Mouse (Mus musculus) forebrain, embryonic 11.5 days (tissue): ENCODE results near the gene Agap1. TPM values are rescaled to one million over a fixed set of nuclear protein-coding genes. Genes with fewer than 3 reads are reported as not detected.

Experiments
- ATAC-seq: fragments of 200-750 bp; cut with Nextera tagmentation; replicated peaks from 2 replicates; pipeline ENCODE4 v1.8.0; 2017; ENCODE audit warnings: moderate TSS enrichment; ENCODE audit not compliant: low FRiP score
- DNase-seq: peaks from one replicate; pipeline ENCODE4 v3.0.0-alpha.2; 2017; ENCODE audit warnings: low spot score
- H3K27ac ChIP-seq: fragments of 300-500 bp; sonication (generic); 2 replicates; pipeline ENCODE4 v1.5.1; 2014; ENCODE audit warnings: low read depth, low read length
- H3K27me3 ChIP-seq: fragments of 300-500 bp; sonication (generic); 2 replicates; pipeline ENCODE4 v1.6.1; 2014; ENCODE audit warnings: mild to moderate bottlenecking, low read length, mixed read lengths; ENCODE audit not compliant: control insufficient read depth, insufficient read depth
- H3K36me3 ChIP-seq: fragments of 300-500 bp; sonication (generic); 2 replicates; pipeline ENCODE4 v1.6.1; 2014; ENCODE audit warnings: mild to moderate bottlenecking, low read length, moderate library complexity, mixed read lengths; ENCODE audit not compliant: control insufficient read depth, insufficient read depth
- H3K4me1 ChIP-seq: fragments of 300-500 bp; sonication (generic); replicated peaks from 2 replicates; pipeline ENCODE4 v1.6.1; 2014; ENCODE audit warnings: low read length, mixed read lengths; ENCODE audit not compliant: control insufficient read depth, insufficient read depth
- H3K4me2 ChIP-seq: fragments of 300-500 bp; sonication (generic); 2 replicates; pipeline ENCODE4 v1.6.1; 2014; ENCODE audit warnings: low read depth, mild to moderate bottlenecking, low read length, moderate library complexity, mixed read lengths; ENCODE audit not compliant: severe bottlenecking
- H3K4me3 ChIP-seq: fragments of 300-500 bp; sonication (generic); 2 replicates; pipeline ENCODE4 v1.5.1; 2014; ENCODE audit warnings: low read depth, low read length
- H3K9ac ChIP-seq: fragments of 300-500 bp; sonication (generic); 2 replicates; pipeline ENCODE4 v1.6.1; 2014; ENCODE audit warnings: low read length
- H3K9me3 ChIP-seq: fragments of 300-500 bp; sonication (generic); 2 replicates; pipeline ENCODE4 v1.6.1; 2016; ENCODE audit warnings: low read length, mixed read lengths; ENCODE audit not compliant: control insufficient read depth
- WGBS: fragments of 180-500 bp; shearing (Covaris S2); extraction: QIAGEN DNeasy Blood & Tissue Kit; methylation state at CpG from one replicate; pipeline ENCODE4 v1.1.7; 2014; 5-methylcytosine and 5-hydroxymethylcytosine counted together
- polyA plus RNA-seq: library from polyadenylated mRNA; unstranded; fragments of >200 nt; fragmentation: Nextera tagmentation; extraction: Ambion mirVana; gene quantifications from 2 replicates; pipeline ENCODE4 v1.2.1, GENCODE M21; 2014

The Agap1 gene
- polyA plus RNA-seq, 1 experiment from 2014 or later, result 36.1 TPM

DNA sequence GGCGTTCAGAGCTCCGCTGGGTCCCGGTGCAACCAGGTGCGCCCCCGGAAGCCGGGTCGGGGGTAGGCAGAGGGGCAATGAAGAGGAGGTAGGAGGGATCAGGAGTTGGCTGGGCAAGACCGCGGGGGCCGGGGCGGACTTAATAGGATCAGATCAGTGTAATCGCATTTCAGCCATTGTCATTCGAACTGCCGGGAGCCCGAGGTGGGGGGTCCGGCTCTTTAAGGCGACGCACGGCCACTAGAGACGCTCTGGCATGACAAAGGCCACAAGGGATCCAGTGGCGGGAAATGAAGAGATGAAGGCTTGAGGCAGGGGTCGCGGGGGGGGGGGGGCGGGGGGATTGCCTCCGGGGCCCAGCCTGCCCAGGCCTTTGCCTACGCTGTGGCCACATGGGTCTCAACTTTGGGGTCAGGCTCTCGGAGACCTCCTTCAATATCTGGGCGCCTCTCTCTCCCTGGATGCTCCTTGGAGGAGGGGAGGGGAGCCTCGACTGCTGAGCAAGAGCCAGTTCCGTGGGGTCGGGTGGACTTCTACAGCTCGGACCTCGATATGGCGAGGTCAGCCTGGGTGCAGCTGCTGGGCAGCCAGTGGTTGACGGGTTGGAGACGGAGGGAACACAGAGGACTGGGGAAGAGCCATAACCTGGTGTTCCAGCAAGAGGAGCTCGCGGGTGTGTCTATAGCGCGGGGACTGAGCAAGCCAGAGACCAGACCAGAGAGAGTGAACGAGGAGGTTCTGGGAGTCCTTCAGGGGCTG, 468.5 kb downstream of the Agap1 start:
- H3K9ac ChIP-seq, result no peak overlapping the region

GRCm38 (mm10) chr1:89923642-89924020, 469.0 kb downstream of the Agap1 start:
- peaks cover 10% of the 10 kb centered on the region for H3K4me1 ChIP-seq

More for the DNA sequence above, 468.5 kb downstream of the Agap1 start:
- DNase-seq (peak; percentile 68), ATAC-seq (no peak)
- Histone ChIP-seq H3K27ac (no peak overlapping the region), H3K9me3 (no peaks in the 10 kb centered on the region), H3K27me3 (peaks cover 100% of the 10 kb centered on the region), H3K4me3 (peak overlapping the region; percentile 9; the same call in 1 of the 2 replicates), H3K4me1 (peaks cover 10% of the 10 kb centered on the region), H3K4me2 (peak overlapping the region; percentile 24; the same call in 1 of the 2 replicates), H3K36me3 (no peaks in the 10 kb centered on the region)
- under 1% methylated on average over 37 of the region's 41 CpGs for WGBS

GRCm38 (mm10) chr1:89925501-89926190, 471.0 kb downstream of the Agap1 start:
- Histone ChIP-seq H3K36me3 (no peaks in the 10 kb centered on the region), H3K9me3 (no peaks in the 10 kb centered on the region), H3K27ac (no peak overlapping the region), H3K9ac (no peak overlapping the region), H3K4me2 (no peak overlapping the region), H3K4me1 (peaks cover 17% of the 10 kb centered on the region), H3K27me3 (peaks cover 99% of the 10 kb centered on the region), H3K4me3 (no peak overlapping the region)
- DNase-seq (peak; percentile 60), ATAC-seq (no peak)
- WGBS, result 5% methylated on average over 12 of the region's 12 CpGs

More at GRCm38 (mm10) chr1:89923642-89924020, 469.0 kb downstream of the Agap1 start:
- H3K27me3 ChIP-seq, result peaks cover 100% of the 10 kb centered on the region
- whole genome bisulfite sequencing, result 6% methylated on average over 14 of the region's 14 CpGs
- H3K9me3 ChIP-seq, result no peaks in the 10 kb centered on the region
- no peak overlapping the region for H3K27ac ChIP-seq
- no peak overlapping the region for H3K9ac ChIP-seq
- peak overlapping the region; percentile 24; the same call in 1 of the 2 replicates for H3K4me2 ChIP-seq
- DNase-seq, result no peak
- no peak overlapping the region for H3K4me3 ChIP-seq
- no peaks in the 10 kb centered on the region for H3K36me3 ChIP-seq
- ATAC-seq, result no peak

- peaks cover 25% of the 10 kb centered on the region for H3K4me1 ChIP-seq
- no peak for ATAC-seq
- H3K27ac ChIP-seq, result no peak overlapping the region
- H3K9me3 ChIP-seq, result no peaks in the 10 kb centered on the region
- no peak overlapping the region for H3K9ac ChIP-seq
- H3K36me3 ChIP-seq, result no peaks in the 10 kb centered on the region
- no peak overlapping the region; the same call in 1 of the 2 replicates for H3K4me2 ChIP-seq
- DNase-seq, result peak; percentile 55
- H3K4me3 ChIP-seq, result no peak overlapping the region
- WGBS, result 0% methylated on average over 9 of the region's 9 CpGs
- peaks cover 99% of the 10 kb centered on the region for H3K27me3 ChIP-seq
These were observed 472.0 kb downstream of the Agap1 start for GRCm38 (mm10) chr1:89926583-89927060.

- Histone ChIP-seq H3K9me3 (no peaks in the 10 kb centered on the region), H3K4me2 (peak overlapping the region; percentile 15; the same call in 1 of the 2 replicates), H3K9ac (no peak overlapping the region), H3K4me3 (no peak overlapping the region), H3K27ac (no peak overlapping the region), H3K4me1 (peaks cover 28% of the 10 kb centered on the region), H3K27me3 (peaks cover 99% of the 10 kb centered on the region), H3K36me3 (no peaks in the 10 kb centered on the region)
- DNase-seq (peak; percentile 56), ATAC-seq (no peak)
- WGBS, result under 1% methylated on average over 36 of the region's 36 CpGs
These were observed 472.6 kb downstream of the Agap1 start for GRCm38 (mm10) chr1:89927061-89927661.

DNA sequence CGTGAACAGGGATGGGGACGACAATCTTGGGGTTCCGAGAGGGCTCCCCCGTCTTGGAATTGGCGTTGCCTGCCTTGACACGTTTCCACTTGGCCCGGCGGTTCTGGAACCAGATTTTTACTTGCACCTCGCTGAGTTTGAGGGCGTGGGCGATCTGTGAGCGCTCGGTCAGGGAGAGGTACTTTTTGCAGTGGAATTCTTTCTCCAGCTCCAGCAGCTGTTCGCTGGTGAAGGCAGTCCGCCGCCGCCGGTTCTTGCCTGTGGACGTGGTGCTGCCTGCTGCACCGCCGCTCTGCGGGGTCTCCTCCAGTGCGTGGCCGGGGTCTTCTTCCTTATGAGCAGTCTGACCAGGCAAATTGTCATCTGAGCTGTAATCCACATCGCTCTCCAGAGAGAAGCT, 474.1 kb downstream of the Agap1 start:
- ATAC-seq, result no peak
- Histone ChIP-seq H3K4me1 (peaks cover 31% of the 10 kb centered on the region), H3K36me3 (no peaks in the 10 kb centered on the region), H3K9ac (no peak overlapping the region), H3K9me3 (no peaks in the 10 kb centered on the region), H3K4me2 (0 out of 2 replicates have a peak overlapping the region, but pooled peaks have one; percentile 6), H3K27me3 (peaks cover 97% of the 10 kb centered on the region), H3K27ac (no peak overlapping the region), H3K4me3 (0 out of 2 replicates have a peak overlapping the region, but pooled peaks have one; percentile 1)
- 1% methylated on average over 25 of the region's 25 CpGs for WGBS
- DNase-seq, result peak; percentile 67

- DNase-seq (peak; percentile 53), ATAC-seq (no peak)
- 0 out of 2 replicates have a peak overlapping the region, but pooled peaks have one; percentile 1 for H3K4me3 ChIP-seq
- WGBS, result under 1% methylated on average over 6 of the region's 6 CpGs
- no peak overlapping the region for H3K27ac ChIP-seq
- H3K9me3 ChIP-seq, result no peaks in the 10 kb centered on the region
- H3K4me2 ChIP-seq, result no peak overlapping the region
- H3K9ac ChIP-seq, result no peak overlapping the region
- peaks cover 97% of the 10 kb centered on the region for H3K27me3 ChIP-seq
- H3K4me1 ChIP-seq, result peaks cover 35% of the 10 kb centered on the region
- no peaks in the 10 kb centered on the region for H3K36me3 ChIP-seq
These were observed 474.6 kb downstream of the Agap1 start for GRCm38 (mm10) chr1:89929181-89929580.

GRCm38 (mm10) chr1:89929721-89930505, 475.3 kb downstream of the Agap1 start:
- Histone ChIP-seq H3K27ac (no peak overlapping the region), H3K9ac (peak overlapping the region; percentile 21; the same call in 1 of the 2 replicates), H3K4me1 (peaks cover 35% of the 10 kb centered on the region), H3K36me3 (no peaks in the 10 kb centered on the region), H3K27me3 (peaks cover 95% of the 10 kb centered on the region), H3K9me3 (no peaks in the 10 kb centered on the region), H3K4me2 (peak overlapping the region; percentile 74), H3K4me3 (peak overlapping the region; percentile 37)
- peak; percentile 73 for DNase-seq
- no peak for ATAC-seq
- under 1% methylated on average over 55 of the region's 55 CpGs for WGBS
